Mouse (Mus musculus) cerebellum, postnatal 36 days (tissue): ENCODE results near the gene Araf.

Experiments used
- DNase-seq, 2 experiments: peaks; one replicate each; pipeline ENCODE4 v3.0.0; 2021 to 2022; ENCODE audit warnings: mixed read lengths in 2 of 2

Gene Araf

GRCm38 (mm10) chrX:20853794-20854193 is 56.2 kb downstream of the Araf start:
- DNase-seq: no peak

- DNase-seq: no peak
These were observed 64.0 kb downstream of the Araf start for GRCm38 (mm10) chrX:20861453-20862104.

- DNase-seq: no peak
These were observed 64.8 kb downstream of the Araf start for GRCm38 (mm10) chrX:20862105-20863065.

- no peak for DNase-seq
These were observed 65.8 kb downstream of the Araf start for GRCm38 (mm10) chrX:20863161-20864101.

GRCm38 (mm10) chrX:20868091-20868490 is 70.5 kb downstream of the Araf start:
- DNase-seq: no peak

GRCm38 (mm10) chrX:20869203-20869602 is 71.6 kb downstream of the Araf start:
- no peak for DNase-seq

GRCm38 (mm10) chrX:20869962-20870513 is 72.4 kb downstream of the Araf start, which contains the start of gene Timp1:
Gene Timp1, plus strand, starts transcription at chrX:20870166.
- no peak for DNase-seq

GRCm38 (mm10) chrX:20872928-20873500 is 75.4 kb downstream of the Araf start:
- DNase-seq: no peak

GRCm38 (mm10) chrX:20875241-20875640 is 77.6 kb downstream of the Araf start:
- no peak for DNase-seq

GRCm38 (mm10) chrX:20910074-20910473 is 112.5 kb downstream of the Araf start:
- DNase-seq: no peak
